Mouse (Mus musculus): ENCODE measurements around the gene S100a5.

DNA sequence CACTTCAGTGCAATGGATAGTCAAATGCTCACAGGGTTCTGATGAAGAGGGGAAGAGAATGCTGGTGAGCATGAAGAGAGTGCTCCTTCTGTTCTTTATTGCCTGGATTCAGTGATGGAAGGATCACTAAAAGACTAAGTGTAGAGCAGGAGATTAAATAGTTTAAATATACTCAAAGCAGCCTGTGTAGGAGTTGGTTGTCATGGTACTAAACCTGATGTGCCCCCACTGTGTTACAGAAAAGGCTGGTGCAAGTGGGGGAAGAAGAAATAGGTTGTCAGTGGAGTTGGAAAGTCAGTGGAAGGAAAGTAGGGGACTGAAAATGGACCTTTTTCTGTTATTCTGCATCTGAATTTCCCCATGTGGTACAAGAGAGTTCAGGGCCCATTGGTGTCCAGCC, 40.7 kb downstream of the S100a5 start:
- TF ChIP-seq CTCF (IDR thresholded peaks at IDR 0.05; ENCODE audit: extremely low read depth, insufficient read depth, low read length) (no peak), POLR2A (IDR thresholded peaks at IDR 0.05; ENCODE audit: extremely low read depth, insufficient read depth, low read length) (no peak)
